Mouse (Mus musculus) MEL-GATA-1-ER (cell line): ENCODE data around the gene Keg1.
"Not testable (repeated sequence)": the region's sequence is repeated elsewhere in the genome, so short reads cannot be mapped to it uniquely, and the experiment has no call there.

Experiments
- DNase-seq: peaks from one replicate; pipeline ENCODE4 v3.0.0-alpha.2; 2012; ENCODE audit warnings: low read depth; ENCODE audit errors: extremely low read depth

Gene Keg1

DNA sequence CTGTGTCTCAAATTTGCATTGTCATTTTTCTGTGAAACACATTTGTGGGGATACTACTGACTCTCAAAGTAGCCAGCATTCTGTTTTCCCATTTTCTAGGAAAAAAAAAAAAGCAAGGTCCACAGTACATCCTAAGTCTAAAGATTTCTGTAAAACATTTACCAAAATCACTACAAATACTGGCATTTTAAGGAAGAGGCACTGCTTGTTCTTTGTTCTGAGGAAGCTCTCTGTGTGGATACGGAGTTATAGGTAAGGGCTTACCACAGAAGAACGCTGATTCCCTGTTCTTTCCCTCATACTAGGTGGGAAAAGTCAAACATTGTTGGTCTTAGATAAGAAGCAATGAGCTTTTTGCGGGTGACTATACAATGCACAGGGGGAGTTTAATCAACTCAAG is at the start of gene Keg1:
Gene Keg1, plus strand, starts transcription at position 197 of the 400 bp plus-strand sequence.
- no peak for DNase-seq

DNA sequence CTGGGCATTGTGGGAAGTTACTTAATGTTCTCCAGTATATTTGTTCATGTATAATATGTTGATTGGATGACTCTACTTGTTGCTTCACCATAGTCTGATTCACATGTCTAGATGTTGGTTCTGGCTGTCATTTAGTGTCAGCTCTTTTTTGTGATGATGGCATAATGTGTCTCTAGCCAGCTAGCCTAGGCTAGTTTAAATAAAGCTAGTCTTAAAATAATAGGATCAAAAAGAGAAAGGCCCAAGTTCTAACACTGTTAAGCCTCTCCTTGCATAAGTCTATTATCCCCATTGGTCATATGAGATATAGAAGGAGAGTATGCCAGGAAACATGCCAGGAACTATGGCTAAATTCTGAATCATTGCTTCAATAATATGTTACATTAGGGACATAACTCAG is 46.1 kb upstream of the Keg1 start:
- no peak for DNase-seq

DNA sequence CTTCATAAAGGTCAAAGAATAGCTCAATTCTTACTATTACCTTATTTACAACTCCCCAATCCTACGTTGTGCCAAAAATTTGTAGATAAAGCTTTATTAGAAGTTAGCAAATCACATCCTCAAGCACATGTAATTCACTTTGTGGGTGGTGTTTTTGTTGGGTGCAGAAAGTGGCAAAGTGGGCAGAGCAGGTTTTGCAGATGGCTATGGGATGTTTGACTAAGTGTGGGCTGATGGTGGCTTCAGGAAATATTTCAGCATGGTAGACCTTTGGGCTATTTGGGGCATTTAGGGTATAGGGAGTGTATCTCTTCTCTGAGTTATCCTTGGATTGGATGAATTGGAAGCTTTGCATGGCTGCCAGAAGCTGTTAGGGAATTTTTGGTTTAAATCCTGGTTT is 29.4 kb upstream of the Keg1 start:
- no peak for DNase-seq

DNA sequence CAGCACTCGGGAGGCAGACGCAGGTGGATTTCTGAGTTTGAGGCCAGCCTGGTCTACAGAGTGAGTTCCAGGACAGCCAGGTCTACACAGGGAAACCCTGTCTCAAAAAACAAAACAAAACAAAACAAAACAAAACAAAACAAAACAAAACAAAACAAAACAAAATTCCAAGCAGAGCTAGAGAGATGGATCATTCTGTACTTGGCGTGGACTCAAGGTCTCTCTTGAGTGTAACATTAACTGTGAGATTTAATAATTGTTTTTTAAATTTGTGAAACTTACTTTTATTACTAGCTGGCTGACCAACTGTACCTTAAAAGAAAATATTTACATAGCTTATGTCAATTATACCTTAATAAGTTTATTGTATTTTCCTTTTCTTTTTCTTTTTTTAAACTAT is 27.0 kb upstream of the Keg1 start:
- DNase-seq, result not testable (repeated sequence)

DNA sequence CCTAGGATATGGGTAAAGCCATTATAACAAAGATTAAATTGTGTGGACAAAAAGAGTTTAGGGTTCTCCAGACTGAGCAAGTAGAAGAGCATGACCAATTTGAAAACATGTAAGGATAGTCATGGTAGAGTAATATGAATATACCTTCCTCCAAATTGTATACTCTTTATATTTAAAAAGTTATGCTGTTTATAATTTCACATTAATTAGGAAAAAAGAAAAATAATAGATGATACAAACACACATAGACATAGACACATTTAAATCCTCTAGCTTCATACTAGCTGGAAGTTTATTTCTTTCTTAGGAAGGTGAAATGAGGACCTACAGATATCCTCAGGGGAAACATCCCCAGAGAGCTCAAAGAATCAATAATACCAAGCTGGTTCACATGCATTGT is 25.4 kb upstream of the Keg1 start, which contains the start of gene Olfr1442:
Gene Olfr1442, plus strand, starts transcription at position 301 of the 400 bp plus-strand sequence.
- DNase-seq, result no peak

DNA sequence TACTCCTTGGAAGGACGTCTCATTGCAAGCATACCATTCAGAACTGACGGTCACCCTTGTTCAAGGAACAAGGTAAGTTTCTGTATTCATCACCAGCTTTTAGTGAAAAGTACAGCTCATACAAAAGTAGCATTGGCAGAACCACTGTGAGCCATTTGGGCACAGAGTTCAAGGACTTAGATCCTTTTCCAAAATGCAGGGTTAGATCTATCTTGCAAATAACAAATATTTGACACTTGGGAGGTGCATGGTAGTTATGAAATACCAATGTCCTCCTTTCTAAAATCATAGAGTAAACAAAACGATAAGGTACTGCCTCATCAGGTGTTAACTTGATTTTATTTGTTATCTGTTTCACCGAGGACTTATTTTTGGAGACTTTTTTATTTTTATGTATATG is 24.5 kb upstream of the Keg1 start:
- DNase-seq, result no peak

DNA sequence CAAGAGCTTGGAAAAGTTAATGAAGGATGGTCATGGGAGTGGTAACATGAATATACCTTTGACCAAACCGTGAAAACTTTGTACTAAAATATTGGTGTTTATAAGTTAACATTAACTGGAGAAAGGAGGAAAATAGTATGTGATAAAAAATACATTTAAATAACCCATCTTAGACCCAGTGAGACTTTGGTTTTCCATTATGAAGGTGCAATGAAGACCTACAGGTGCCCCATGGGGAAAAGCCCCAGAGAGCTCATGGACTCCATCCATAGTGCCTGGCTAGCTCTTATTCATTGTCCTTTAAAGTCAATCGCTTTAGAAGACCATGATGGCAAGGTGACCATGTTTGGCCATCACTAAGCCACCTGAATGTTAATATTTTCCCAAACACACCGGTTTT is 17.8 kb upstream of the Keg1 start, which contains the start of gene Olfr1443:
Gene Olfr1443, plus strand, starts transcription at position 301 of the 400 bp plus-strand sequence.
- DNase-seq, result no peak

DNA sequence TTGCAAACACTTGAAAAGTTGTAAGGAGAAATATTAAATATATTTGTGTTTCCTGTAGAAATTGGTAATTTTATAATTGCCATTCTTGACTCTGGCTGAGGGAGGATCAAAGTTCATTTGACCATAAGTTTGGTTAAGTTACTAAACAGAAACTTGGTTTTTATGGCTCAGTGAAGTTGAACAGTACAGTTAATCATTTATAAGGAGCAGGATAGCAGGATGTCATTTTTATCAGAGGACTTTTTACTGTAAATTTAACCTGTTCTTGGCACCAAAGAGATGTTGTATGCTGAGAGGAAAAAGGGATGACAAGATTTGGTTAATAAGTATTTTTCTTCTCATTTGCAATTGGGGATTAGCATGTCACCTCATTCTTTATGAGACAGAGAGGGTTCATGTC is 10.9 kb upstream of the Keg1 start:
- DNase-seq, result no peak

DNA sequence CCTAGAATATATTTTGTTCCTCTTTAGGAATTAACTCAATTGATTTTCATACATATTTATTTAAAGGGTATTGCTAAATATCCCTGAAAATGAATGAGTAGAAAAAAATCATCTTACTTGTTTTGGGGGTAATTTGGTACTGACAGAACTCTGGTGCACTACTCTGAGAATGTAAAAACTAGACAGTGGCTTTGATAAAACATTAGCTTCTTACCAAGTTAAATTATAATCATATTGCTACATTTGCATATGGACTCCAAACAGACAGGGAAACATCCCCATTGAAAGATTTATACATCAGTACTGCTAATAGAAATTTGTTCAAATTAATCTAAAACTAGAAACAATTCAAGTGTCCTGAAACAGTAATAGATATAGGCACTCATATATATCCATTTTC is 10.4 kb upstream of the Keg1 start:
- no peak for DNase-seq

DNA sequence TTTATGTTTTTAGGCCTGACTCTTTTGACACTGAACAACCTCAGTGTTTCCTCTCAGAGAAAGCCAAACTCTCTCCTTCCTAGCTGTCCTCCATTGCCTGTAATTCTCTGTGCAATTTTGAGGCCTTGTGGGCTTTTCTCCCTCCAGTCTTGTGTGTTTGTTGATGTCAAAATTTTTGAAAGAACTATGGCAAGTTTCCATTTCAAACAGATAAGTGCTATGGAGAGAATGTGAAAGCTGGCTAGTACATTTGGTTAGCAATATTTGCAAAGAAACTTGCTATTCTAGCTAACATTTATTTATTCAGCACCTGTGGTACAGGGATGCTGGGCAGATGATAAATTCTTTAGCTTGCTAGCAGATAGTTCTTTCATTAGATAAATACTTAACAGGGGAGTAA is 635 bp downstream of the Keg1 start:
- no peak for DNase-seq

DNA sequence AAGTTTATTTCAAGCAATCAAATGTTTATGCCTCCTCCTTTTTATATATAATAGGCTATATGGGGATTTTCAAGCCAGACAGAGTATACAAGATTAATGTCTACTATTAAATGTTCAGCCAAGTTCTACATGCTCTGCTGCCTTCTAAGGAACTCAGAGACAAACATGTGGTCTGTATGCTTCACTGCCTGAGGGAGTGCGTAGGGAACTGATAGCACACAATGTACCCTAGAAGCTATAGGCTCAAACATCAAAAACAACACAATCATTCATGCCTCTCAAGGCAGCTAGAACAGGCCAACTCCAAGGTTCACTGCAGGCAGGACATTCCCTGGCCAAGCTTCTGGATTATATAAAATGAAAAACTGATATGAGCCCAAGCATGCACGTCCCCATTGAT is 12.9 kb downstream of the Keg1 start:
- DNase-seq, result no peak

DNA sequence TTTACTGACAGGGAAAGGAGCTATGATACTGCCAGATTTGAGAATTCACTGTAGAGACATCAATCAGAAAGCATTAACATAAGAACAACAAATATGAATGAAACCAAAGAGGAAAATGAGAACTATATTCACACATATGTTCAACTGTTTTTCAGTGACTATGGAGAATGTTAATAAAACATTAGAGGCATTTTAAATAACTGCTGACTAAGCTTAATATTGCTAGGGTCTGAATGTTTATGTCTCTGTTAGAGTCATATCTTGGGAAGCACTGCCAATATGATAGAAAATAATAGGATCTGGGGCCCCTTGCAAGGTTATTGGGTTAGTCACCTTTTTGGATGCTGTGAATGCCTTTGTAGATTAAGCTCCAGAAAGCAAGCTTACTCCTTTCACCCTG is 13.4 kb downstream of the Keg1 start:
- DNase-seq, result no peak

DNA sequence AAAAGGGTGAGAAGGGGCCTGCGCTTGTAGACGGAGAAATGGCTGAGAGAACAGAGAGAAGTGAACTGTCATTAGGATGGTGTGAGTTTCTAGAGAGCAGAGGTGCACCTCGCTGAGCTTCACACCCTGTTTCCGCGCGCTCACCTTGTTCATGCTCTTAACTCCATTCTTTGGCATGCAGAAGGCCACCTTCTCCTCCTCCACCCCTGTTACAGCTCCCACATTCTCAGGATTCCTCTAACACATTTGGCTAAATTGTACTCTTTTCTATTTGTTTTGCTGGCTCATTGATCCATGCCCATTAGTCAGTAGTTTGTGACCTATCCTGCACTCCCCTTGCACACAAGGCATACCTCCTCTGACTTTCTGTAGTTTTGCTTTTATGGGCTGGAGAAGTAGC is 23.6 kb downstream of the Keg1 start:
- DNase-seq, result no peak

DNA sequence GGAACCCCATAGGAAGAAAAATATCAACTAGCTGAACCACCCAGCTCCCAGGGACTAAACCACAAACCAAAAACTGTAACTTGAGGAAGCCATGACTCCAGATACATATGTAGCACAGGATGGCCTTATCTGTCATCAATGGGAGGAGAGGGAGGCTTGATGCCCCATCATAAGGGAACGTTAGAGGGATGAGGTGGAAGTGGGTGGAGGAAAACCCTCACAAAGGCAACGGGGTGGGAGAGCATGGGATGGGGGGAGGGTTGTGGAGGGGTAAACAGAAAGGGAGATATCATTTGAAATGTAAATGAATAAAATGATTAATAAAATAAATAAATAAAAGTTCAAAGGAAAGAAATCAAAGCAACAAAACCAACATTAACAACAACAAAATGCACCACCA is 24.9 kb downstream of the Keg1 start:
- DNase-seq, result no peak

DNA sequence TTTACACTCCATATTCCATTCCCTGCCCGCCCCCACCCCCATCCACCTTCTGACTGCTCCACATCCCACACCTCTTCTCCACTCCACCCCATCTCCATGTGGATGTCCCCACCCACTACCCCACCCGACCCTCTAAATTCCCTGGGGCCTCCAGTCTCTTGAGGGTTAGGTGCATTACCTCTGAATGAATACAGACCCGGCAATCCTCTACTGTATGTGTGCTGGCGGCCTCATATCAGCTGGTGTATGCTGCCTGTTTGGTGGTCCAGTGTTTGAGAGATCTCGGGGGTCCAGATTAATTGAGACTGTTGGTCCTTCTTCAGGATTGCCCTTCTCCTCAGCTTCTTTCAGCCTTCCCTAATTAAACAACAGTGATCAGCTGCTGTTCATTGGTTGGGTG is 25.3 kb downstream of the Keg1 start:
- DNase-seq, result not testable (repeated sequence)

DNA sequence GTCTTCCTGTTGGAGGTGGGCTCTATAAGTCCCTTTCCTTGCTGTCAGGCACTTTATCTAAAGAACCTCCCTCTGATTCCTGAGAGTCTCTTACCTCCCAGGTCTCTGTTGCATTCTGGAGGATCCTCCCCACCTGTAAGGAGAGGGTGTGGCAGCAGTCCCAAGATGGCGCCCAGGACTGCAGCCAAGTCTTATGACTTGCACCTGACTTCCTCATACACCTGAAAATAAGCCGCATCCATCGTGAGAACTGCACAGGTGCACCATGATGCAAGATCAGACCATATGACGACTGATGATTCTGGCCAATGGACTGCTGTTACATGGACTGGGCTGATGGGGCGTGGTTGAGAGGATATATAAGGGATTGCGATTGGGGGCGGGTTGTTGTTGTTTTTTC is 26.0 kb downstream of the Keg1 start:
- DNase-seq, result not testable (repeated sequence)

DNA sequence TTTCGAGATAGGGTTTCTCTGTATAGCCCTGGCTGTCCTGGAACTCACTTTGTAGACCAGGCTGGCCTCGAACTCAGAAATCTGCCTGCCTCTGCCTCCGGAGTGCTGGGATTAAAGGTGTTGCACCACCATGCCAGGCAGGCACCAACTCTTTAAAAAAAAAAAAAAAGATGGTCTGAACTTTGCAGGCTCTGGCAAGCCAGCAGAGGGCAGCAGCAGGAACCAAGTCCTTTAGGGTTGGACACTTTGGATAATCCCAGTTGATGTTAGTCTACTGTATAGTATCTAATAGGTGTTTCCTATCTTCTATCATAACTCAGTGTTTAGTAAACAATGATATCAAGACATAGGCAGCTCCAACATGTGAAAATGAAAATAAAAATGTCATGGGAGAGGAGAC is 26.7 kb downstream of the Keg1 start:
- no peak for DNase-seq

DNA sequence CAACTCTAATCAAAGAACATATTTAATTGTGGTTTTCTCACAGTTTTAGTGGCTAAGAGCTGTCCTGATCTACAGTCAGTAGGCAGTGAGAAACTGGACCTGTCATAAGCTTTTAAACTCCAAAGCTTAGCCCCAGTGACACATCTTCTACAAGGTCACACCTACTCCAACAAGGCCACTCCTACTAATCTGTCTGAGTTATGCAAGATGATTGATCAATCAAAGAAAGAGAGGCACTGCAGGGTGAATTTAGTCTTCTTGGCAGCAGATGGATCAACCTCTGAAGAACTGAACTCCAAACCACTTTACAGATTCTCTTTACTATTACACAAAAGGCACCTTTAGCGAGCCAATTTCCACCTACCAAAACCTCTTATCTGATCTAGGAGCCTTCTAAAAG is 30.3 kb downstream of the Keg1 start:
- DNase-seq, result no peak

DNA sequence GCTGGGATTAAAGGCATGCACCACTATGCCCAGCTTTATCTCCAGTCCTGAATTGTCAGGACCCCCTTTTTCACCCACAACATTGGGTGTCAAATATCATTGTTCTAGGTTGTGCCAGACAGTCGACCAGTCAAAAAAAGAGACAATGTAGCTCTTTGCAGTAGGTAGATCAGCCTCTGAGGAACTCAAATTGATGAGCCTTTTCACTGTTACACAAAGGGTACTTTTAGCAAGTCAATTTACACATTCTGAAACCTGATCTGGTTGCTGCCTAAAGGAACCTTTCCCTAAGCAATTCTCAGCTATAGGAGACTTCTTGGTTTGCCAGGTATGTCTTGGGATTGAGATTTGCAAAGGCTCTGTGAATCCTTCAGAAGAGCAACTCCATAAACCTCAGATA is 35.5 kb downstream of the Keg1 start:
- DNase-seq, result no peak

DNA sequence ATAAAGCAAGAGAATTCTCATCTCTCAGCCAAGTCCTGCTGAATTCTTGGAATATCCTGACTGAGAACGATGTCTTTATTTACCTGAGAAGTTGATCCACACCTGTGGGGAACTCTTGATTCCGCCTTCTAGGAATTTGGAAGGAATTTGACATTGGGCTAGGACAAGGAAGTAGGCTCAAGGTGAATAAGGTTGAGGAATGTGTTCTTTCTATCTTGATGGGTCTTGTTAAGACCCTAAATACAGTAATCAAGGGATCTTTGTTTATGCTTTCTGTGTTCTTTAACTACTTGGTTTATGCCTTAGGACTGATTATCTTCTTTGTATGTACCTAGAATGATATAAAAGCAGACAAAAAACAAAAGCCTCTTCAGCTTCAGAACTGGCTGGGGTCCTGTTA is 36.4 kb downstream of the Keg1 start:
- DNase-seq, result no peak

DNA sequence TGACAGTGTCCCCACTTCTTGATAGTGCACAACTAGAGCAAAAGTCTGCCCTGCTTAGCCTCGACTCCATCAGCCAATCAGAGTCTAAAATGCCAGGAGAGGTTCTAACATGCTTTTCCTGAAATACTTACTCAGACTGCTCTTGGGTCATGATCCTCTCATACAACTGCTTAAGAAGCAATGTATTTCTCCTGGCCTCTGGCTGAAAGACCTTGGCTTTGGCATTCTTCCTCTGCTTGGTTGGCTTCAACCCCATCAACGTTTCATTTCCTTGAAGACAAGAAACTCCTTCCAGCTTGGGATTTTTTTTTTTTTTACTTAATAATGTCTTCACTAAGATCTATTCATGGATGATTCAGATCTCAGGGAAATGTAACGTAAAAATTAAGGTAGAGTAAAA is 60.7 kb downstream of the Keg1 start:
- DNase-seq, result no peak

DNA sequence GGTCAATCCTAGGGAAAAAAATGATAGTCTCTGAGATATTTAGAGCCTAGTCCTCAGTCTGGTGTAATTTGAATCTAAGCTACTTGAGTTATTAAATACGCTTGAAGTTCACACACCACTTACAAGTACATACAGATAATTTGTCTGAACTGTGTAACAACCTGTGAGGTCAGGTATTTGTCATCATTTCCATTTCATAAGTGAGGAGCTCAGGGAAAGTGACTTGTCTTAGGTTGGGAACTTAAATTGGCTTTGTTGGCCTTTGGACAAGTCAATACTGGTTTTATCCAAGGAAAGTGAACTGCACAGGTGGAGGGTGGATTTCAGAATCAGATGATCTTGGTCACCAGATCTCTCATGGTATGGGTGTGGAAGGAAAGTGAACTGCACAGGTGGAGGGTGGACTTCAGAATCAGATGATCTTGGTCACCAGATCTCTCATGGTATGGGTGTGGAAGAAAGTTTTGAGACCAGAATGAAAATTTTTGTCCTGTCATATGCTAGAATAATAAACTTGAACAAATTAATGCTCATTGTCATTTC is 63.4 kb downstream of the Keg1 start:
- DNase-seq, result no peak

DNA sequence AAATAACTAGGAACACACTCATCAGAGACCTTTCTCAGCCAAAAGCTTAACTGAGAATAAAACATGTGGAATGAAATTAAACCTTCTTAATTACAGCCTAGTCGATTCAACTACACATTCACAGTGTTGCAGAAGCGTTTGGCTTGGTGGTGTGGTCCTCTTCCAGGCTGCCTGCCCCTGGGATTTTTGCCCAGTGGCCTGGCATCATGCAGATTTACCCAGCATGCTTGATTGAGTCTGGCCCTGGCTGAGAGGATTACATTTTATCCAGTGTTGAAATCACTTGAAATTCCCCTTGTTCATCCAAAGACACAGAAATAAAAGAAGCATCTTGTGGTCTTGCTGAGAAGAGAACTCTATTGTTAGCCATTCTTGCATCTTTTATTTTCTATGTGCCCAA is 64.1 kb downstream of the Keg1 start:
- DNase-seq, result no peak
